Mouse (Mus musculus) ovary, postnatal 14 days (tissue): ENCODE data around the gene St6galnac3.

Experiments
- DNase-seq: peaks from one replicate; pipeline ENCODE4 v3.0.0; 2022; ENCODE audit warnings: low spot score

Gene St6galnac3

DNA sequence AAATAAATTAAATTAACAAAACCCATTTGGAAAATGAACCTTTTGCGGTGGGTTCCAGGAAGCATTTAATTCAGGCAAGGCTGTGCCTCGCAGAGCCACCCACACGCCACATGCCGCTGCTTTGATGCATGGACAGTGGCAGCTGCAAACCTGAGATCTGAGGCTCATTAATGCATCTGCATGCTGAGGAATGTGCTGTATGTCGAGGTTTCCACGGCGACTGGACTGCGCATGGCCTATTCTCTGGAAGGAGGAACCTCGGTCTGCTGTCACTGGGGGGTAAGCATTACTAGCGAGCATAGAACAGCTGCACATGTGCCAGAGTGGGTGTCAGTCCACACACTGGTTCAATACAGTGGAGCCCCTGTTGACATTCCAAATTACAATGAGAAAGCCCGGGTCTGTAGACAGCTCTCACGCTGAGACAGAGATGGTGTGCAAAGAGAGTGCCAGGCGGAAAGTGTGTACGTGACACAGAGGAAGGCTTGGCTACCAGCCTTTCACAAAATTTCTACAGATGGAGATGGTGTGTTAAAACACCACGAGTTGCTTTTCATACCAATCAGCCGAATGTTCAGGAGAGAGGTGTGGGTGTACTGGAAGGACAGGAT, 447.5 kb downstream of the St6galnac3 start:
- DNase-seq, result no peak

DNA sequence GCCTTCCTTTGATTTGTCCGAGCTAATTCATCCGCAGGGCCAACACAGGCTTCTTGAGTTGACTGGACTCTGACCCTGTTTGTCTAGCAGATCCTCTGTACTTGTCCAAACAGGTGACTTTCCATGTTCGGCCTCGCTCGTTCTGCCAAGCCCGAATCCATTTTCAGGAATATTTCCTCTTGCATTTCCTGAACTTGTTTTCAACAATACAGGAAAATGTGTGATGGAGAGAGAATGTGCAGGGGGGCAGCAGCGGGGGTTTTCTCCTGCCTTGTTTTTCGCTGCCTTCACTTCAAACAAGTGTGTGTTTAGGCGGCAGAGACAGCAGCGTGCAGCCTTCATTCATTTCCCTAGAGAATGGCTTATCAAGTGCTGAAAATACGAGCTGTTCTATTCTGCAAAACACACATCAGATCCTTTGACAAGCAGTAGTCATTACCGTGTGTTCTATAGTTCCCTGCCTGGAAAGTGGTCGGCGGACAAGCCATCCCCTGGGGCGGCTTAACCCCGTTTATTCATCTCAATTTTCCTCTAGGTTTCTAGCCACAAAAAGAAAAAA, 448.1 kb downstream of the St6galnac3 start:
- no peak for DNase-seq

DNA sequence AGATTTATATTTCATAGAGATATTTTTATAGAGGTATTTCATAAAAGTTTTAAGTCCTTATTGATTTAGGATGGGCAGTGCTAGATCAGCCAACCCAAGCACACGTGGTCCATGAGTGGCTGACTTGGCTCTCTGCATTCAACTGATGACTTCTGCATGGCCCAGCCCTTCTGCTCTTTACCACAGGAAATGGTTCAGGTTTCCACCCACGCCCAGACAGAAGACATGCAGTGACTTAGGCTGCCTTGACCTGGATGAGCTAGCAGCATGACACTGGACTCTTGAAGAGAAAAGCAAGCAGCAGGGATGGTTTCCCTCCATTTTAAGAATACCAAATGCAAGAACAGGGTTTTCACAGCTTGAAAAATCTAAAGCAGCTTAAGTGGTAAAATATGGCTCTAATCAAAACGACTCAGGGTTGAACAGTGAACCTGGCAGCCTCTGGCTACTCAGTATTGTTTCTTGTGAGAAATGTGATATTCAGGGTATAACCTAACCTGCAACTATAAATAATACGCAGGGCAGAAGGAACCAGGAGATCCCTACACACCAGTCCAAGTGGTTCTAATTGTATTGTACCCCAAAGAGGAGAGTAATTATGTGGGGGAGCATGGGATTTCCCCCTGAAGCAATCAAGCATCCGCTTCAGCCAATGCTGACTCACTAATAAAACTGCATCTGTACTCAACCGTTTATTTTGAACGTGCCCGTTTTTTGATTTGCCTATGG, 448.7 kb downstream of the St6galnac3 start:
- DNase-seq, result no peak

DNA sequence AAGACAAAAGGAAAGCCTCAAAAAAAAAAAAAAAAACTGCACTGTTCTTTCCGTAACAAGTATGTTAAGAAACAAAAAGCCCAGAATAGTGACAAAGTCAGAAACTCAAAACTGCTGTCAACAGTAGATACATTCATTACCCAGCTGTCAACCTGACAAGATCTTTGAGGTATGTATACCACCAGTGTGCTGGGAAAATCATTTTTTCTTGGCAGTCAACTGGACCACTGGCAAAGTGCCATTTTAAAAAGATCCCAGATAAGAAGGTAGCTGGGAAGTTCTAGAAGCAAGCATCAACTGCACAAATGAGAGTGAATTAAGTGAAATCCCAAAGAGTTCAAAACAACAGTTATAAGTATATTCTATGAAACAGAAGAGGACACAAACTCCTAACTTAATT, 452.7 kb downstream of the St6galnac3 start:
- DNase-seq, result no peak

DNA sequence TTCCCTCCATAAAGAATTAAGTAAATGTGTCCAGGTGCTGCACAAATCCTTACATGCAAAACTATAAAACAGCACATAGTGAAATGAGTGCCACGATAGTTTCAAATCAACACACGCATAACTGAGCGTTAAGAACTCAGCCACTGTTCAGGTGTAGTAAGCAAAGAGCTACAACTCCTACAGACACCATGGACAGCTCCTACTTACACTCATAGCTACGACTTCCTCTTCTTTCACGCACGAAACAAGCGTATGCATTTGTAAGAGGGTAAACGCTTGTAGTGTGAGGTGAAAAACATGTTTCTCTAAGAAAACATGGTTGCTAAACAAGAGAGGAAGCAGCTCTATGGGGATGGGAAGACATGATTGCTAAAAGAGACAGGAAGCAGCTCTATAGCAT, 457.6 kb downstream of the St6galnac3 start:
- no peak for DNase-seq

DNA sequence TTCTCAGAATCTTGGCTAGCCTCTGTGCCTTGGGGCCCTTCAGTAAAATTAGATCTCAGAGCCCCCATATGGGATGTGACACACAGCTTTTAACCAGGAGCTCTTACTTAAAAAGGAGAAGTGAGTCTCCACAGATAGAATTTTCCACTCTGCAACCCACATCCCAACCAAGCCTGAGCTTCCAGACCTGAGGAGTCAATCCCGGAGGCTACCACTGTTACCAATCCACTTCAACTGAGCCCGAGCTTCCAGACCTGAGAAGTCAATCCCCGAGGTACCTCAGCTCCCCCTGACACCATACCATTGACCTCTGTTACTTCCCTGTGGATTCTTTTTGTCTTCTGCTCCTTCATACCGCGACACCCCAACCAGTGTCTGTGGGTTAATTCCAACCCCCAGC, 463.0 kb downstream of the St6galnac3 start:
- DNase-seq, result no peak

DNA sequence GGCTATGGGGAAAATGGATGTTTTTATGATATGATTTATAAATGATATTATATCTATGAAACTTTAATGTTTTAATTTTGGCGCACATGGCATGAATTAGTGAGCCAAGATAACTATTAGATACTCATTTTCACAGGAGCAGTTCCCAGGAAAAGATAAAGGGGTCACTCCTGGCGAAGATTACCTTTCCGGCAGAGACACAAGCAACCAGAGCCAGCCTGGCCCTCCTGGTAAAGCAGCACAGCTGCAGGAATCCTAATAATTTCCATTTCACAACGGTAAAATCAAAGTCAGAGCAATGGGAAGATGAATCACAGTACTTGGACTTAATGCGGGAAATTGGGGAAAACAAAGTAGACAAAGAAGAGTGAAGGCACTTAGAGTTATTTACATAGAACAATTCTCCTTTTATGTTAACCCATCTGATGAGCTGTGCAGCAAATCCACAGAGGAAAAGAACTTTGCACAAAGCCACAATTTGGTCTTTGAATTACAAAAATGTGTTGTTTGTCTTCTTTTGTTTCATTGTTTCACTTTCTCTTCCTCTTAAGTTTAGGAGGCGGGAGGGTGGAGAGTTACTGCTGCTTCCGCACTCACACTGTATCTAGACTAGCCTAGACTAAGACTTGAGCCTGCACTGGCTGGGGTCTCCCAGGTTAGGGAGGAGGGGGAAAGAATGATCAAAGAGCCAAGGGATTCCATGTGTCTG, 464.6 kb downstream of the St6galnac3 start:
- no peak for DNase-seq

DNA sequence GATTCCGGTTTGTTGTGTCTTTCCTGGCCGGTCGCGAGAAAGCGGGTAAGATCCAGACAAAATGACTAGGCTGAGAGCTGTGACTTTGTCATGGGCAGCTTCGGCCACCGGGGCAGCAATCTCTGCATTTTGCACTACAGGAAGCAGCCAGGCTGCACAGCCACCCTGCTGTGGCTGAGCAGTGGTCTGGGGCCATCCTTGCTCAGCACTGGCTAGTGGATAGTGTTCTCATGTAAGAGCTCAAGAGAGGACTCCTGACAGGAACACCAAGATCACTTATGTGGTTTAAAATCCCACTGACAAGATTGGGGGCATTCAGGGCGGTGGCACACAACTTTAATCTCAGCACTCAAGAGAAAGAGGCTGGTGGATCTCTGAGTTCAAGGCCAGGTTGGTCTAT, 469.1 kb downstream of the St6galnac3 start:
- DNase-seq, result no peak

DNA sequence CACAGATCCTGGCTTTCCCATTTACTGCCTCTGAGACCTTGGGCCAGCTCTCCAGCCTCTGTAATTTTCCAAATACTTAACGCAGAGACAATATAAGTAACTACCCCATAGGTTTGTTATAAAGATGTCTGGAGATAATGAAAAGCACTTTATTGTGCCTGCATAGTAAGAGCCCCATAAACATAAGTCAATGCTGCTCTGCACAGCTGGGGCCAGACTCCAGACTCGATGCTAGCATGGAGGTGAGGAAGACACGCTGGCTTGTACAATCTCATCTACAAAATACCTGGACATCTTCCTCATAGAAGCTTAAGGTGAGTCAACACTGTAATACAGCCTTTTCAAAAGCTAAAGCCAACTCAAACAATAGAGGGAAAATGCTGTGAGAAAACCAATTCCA, 473.3 kb downstream of the St6galnac3 start:
- no peak for DNase-seq

DNA sequence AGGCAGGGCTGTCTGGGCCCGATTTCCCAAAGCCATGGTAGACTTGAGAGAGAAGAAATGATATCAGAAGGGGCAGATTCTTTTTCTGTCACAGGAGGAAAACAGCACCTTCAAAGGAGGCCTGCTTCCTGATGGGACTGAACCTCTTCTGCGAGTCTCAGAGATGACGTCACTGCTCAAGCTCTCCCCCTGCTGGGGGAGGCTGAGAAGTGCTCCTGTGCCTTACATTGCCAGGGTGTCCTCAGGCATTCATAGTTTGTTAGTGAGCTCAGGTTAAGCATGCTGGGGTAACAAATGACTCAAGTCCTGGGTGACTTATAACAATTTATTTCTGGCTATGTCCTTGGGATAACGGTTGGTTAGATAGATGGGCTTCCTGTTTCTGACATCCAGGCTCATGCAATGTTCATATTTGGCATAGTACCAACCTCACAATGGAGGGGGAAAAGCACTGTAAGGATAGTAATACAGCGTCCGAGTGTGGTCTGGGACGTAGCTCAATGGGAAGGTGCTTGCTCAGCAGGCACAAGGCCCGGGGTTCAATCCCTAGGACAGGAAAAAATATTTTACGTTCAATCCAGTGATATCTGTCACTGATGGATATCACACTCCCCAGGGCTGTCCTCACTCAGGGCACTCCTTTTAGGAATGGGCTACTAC, 474.2 kb downstream of the St6galnac3 start:
- DNase-seq, result peak; percentile 63

DNA sequence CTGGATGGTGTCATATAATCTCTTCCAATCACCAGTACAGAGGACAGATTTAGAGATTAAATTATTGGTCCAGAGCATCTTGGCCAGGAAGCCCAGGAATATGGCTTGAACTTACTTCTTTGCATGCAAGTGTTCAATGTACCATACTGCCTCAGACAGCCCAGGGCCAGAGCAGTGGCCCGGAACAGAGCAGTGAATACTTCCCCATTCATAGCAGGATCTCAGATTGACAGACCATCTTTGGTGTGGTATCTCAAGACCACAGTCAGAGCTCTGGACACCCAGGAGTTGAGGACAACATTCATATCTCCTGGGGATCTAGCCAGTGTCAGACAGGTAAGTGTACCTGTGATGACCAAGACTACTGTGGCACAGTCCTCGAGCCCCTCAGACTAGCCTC, 476.1 kb downstream of the St6galnac3 start:
- no peak for DNase-seq

DNA sequence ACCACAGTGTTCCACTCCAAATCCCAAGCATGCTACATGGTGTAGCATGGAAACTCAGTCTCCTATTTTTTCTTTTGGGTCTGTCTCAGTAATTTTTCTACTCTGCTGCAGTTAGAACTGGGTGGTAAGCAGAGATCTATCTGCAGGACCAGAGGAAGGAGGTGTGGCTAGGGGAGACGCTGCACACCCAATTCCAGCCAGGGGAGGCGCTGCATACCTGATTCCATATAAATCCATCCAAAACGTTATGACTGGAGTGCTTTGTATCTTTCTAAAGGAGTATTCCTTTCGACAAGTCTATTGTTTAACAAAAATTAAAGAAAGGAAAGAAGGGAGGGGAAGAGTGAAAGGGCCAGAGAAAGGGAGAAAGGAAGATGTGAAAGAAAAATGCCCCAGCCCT, 476.9 kb downstream of the St6galnac3 start:
- no peak for DNase-seq

DNA sequence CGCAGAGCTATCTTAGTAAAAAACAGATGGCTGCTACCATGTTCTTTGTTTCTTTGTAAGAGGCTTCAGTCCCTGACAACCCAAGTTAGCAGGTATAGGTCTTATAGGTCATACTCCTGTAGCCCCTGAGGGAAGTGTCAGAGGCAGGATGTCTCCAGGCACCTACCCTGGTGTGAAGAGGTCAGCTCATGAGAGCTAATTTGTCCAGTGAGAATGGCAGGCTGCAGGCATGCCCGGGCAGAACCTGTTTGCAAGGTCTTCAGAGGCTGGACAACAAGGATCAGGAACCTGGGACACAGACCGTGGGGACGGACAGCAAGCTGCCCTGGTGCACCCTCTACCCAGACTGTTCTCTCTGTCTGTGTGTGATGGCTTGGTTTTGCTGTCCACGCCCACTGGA, 482.4 kb downstream of the St6galnac3 start:
- no peak for DNase-seq

DNA sequence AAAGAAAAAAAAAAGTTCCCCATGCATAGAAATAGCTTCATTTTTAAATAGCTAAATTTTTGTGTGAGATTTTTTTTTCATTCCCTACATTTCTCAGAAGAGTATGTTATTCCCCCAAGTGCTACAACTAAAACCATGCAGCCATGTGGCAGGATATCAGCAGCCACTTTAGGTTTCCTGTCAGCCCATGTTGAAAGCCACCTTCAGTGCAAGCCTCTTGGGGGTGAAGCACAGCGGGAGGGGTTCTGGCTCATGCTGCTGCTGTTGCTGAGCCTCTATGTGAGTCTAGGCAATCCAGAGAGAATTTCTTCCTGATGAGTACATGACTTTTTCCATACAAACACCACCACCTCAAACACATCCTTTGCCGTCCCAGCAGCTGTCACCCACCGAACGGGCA, 483.8 kb downstream of the St6galnac3 start:
- no peak for DNase-seq

DNA sequence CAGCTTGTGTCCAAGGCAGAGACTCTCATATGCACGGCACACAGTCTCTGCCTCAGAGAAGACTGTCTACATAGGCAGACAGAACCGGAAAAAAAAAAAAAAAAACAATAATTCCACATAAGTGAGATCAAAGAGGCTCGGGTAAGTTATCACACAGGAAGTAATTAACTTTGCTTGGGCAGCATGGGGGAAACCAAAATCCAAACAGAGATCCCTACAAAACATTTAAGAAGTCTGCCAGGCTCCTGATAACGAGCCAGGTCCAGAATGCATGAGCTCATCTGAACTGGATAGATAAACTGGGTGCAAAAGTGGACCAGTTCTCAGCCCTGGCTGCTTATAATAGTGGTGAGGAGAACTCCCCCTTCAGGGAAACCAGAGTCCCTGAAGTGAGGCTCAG, 484.6 kb downstream of the St6galnac3 start:
- no peak for DNase-seq

DNA sequence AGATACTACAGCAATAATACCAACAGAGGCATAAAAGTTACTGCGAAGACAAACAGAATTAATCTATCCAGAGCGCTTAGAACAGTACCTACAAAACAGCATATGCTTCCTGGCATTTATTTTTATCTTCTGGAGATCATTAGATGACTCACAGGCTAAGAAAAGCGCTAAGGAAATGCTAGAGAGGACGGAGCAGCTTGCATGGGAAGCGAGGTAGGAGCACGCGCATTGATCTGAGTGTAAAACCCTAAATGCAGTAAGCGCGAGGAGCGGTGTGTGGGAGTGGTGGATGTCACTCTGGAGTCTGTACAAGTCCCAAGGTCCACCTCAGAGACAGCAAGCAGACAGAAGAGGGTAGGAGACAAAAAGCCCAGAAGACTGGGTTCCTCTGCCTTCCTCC, 486.6 kb downstream of the St6galnac3 start:
- no peak for DNase-seq

DNA sequence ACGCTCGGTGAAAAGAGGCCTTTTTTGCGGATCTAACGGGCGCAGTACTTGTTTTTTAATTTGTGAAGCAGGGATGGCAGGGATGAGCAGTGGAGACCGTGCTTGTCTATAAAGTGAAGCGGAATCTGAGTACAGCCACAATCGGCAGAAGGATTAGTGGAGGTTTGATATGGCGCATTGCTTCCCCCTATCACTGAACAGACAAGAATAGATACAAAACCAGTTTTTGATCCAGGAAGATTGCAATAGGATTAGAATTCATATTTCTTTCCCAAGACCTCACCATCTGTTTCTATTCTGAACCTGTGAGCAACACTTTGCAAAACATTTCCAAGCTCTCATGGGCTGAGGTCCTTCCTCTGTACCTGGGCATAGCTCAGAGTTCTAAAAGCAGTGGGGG, 488.7 kb downstream of the St6galnac3 start:
- DNase-seq, result no peak

DNA sequence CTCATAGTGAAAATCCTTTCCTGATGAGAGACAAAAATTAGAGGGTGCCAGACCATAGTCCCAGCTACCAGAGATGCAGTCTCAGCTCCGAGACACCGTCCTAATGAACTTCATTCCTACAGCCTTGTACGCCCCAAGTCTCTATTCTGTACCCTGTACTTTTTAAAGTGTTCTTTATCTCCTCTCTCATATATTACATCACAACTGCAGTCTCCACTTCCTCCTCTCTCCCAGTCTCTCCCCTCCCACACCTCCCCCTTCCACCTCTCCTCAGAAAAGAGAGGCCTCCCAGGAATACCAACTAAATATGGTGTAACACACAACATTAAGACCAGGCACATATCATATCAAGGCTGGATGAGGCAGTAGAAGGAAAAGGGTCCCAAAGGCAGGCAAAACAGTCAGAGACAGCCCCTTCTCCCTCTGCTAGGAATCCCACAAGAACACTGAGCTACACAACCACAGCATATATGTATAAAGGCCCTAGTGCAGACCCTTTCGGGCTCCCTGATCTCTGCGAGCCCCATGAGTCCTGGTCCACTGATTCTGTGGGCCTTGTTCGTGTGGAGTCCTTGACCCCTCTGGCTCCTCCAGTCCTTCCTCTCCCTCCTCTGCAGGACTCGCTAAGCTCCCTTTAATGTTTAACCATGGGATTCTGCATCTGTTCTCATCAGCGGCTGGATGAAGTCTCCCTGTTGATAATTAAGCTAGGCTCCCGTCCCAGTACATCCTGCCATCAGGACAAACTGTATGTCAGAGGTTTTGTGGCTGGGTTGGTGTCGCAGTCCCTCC, 502.2 kb downstream of the St6galnac3 start:
- DNase-seq, result no peak

DNA sequence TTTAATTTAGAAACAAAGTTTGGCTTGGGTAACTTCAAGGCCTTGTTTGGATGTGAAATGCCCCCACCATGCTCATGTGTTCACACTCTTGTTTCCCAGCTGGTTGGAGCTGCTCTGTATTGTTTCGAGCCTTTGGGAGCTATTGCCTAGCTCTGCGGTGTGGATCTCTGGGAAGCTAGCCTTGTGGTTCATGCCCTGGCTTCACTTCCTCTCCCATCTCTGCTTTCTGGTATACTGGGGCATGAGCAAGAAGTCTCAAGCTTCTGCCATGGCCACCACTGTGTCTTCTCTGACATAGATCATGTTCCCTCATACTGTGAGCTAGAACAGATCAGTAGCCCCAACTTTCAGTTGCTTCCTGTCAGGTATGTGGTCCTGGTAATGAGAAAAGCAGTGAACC, 505.6 kb downstream of the St6galnac3 start:
- no peak for DNase-seq

DNA sequence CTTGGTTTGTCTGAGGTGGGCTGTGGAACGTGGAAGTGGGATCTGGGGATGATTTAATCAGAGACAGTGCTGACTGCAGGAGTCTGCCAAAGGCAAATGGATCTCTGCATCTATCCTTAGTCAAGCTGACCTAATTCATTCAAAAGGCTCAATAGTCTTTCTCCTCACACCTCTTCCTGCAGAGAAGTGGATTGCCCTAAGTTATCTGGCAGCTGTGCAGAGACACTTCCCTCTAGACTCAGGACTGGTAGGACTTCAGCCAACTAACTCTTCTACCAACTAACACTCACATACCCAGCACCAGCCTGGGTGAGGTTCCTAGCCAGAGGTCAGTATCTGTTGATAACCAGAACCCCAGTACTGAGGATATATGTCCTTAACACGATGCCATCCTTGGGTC, 516.8 kb downstream of the St6galnac3 start:
- DNase-seq, result no peak

DNA sequence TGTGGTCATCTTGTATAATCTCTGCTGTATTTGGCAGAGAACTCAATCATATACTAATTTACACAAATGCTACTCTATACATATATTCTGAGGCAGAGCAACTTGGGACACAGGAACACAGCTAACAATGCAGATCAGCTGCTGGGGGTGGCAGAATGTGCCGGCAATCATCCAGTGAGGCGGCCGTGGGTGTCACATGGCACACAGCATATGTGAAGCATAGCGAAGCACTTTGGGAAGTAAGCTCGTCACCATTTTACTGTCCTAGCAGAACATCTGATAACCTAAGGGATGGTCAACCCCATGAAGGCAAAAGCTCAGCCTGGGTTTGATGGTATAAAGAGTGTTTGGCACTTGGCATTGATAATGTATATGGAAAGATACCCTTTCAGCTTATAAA, 520.9 kb downstream of the St6galnac3 start:
- no peak for DNase-seq

DNA sequence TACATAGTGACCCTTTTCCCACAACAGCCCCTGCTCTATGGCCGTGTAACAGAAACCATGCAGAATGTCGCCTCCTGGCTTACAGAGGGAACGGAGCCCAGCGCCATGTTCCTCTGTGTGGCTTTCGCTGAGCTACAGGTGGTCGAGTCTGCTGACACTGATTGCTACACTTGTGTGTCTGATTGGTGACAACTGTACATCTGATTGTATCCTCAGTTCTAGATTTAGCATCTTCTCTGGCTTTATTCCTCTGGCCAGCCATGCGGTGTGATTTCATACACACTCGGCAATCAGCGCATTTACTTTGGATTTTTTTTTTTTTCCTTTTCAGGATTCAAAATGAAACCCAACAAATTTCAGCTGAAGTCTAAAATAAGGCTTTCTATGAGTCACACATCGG, 523.1 kb downstream of the St6galnac3 start:
- no peak for DNase-seq
